Mouse (Mus musculus): Measurements from ENCODE around the gene Ltbr.

- TF ChIP-seq CTCF (conservative IDR thresholded peaks at IDR 0.05; ENCODE audit: insufficient read depth, insufficient read length, low read depth, low read length) (no peak), POLR2A (IDR thresholded peaks at IDR 0.05; ENCODE audit: low read depth, low read length) (no peak)
Observed at GRCm38 (mm10) chr6:125325337-125325736, 11.7 kb upstream of the Ltbr start.
